Mouse (Mus musculus) midbrain, postnatal 0 days (tissue): ENCODE data around the gene Cct7. TPM values are rescaled to one million over a fixed set of nuclear protein-coding genes. Genes with fewer than 3 reads are reported as not detected.
A peak's percentile ranks its signal among the peaks of the same experiment; 100 is the strongest.
"Not testable (repeated sequence)": the region's sequence is repeated elsewhere in the genome, so short reads cannot be mapped to it uniquely, and the experiment has no call there.

Experiments used
- ATAC-seq: fragments of 200-750 bp; cut with Nextera tagmentation; 2 replicates; pipeline ENCODE4 v1.8.0; 2017; ENCODE audit warnings: moderate number of reproducible peaks, mild to moderate bottlenecking, moderate TSS enrichment, moderate library complexity; ENCODE audit not compliant: low FRiP score
- DNase-seq: peaks from one replicate; pipeline ENCODE4 v3.0.0-alpha.2; 2015; ENCODE audit warnings: low spot score
- H3K27ac ChIP-seq: fragments of 300-500 bp; sonication (generic); 2 replicates; pipeline ENCODE4 v1.5.1; 2014; ENCODE audit warnings: low read depth, mild to moderate bottlenecking, low read length, mixed read lengths
- H3K27me3 ChIP-seq: fragments of 300-500 bp; sonication (generic); 2 replicates; pipeline ENCODE4 v1.6.1; 2014; ENCODE audit warnings: low read length, control low read depth, mixed read lengths; ENCODE audit not compliant: insufficient read depth
- H3K36me3 ChIP-seq: fragments of 300-500 bp; sonication (generic); 2 replicates; pipeline ENCODE4 v1.6.1; 2014; ENCODE audit warnings: low read length, control low read depth, mixed read lengths; ENCODE audit not compliant: insufficient read depth
- H3K4me1 ChIP-seq: fragments of 300-500 bp; sonication (generic); 2 replicates; pipeline ENCODE4 v1.6.1; 2014; ENCODE audit warnings: mild to moderate bottlenecking, control low read depth, antibody characterized with exemption, low read length, mixed read lengths; ENCODE audit not compliant: insufficient read depth
- H3K4me2 ChIP-seq: fragments of 300-500 bp; sonication (generic); 2 replicates; pipeline ENCODE4 v1.6.1; 2014; ENCODE audit warnings: low read depth, mild to moderate bottlenecking, low read length, mixed read lengths; ENCODE audit not compliant: poor library complexity, severe bottlenecking
- H3K4me3 ChIP-seq: fragments of 300-500 bp; sonication (generic); 2 replicates; pipeline ENCODE4 v1.5.1; 2014; ENCODE audit warnings: low read depth, mild to moderate bottlenecking, low read length, moderate library complexity
- H3K9ac ChIP-seq: fragments of 300-500 bp; sonication (generic); replicated peaks from 2 replicates; pipeline ENCODE4 v1.6.1; 2014; ENCODE audit warnings: mild to moderate bottlenecking, low read length, moderate library complexity, mixed read lengths; ENCODE audit not compliant: poor library complexity, severe bottlenecking
- H3K9me3 ChIP-seq: fragments of 300-500 bp; sonication (generic); 2 replicates; pipeline ENCODE4 v1.6.1; 2016; ENCODE audit warnings: low read length, control low read depth
- CTCF ChIP-seq: IDR thresholded peaks from 2 replicates; pipeline ENCODE4 v1.5.1; 2016; ENCODE audit warnings: antibody characterized with exemption, mild to moderate bottlenecking
- WGBS: fragments of 180-500 bp; shearing (Covaris S2); extraction: QIAGEN DNeasy Blood & Tissue Kit; methylation state at CpG from one replicate; pipeline ENCODE4 v1.1.7; 2014; 5-methylcytosine and 5-hydroxymethylcytosine counted together
- polyA plus RNA-seq: library from polyadenylated mRNA; unstranded; fragments of >200 nt; fragmentation: Nextera tagmentation; extraction: Ambion mirVana; gene quantifications from 2 replicates; pipeline ENCODE4 v1.2.1, GENCODE M21; 2015
- total RNA-seq: library from RNA; depleted of rRNA; stranded (reverse); fragments of >200 nt; gene quantifications from 2 replicates; pipeline ENCODE4 v1.2.3, GENCODE M21; 2014

Gene Cct7
- total and polyA plus RNA-seq, 2 experiments from 2014 or later, result 176 to 502 TPM

GRCm38 (mm10) chr6:85436631-85437030 is 14.7 kb upstream of the Cct7 start:
- H3K4me1 ChIP-seq, result no peaks in the 10 kb centered on the region
- ATAC-seq, result no peak
- H3K4me2 ChIP-seq, result no peak overlapping the region
- H3K4me3 ChIP-seq, result no peak overlapping the region
- no peaks in the 10 kb centered on the region for H3K9me3 ChIP-seq
- H3K27ac ChIP-seq, result no peak overlapping the region
- DNase-seq, result no peak
- no peaks in the 10 kb centered on the region for H3K27me3 ChIP-seq
- no peak for TF ChIP-seq CTCF
- WGBS, result 88% methylated on average over 5 of the region's 6 CpGs
- peaks cover 26% of the 10 kb centered on the region for H3K36me3 ChIP-seq
- no peak overlapping the region for H3K9ac ChIP-seq

- no peak for TF ChIP-seq CTCF
- WGBS, result 88% methylated on average over 4 of the region's 4 CpGs
- Histone ChIP-seq H3K27me3 (no peaks in the 10 kb centered on the region), H3K27ac (no peak overlapping the region), H3K9me3 (no peaks in the 10 kb centered on the region), H3K36me3 (peaks cover 56% of the 10 kb centered on the region), H3K4me3 (no peak overlapping the region), H3K9ac (no peak overlapping the region), H3K4me1 (no peaks in the 10 kb centered on the region), H3K4me2 (no peak overlapping the region)
- no peak for DNase-seq
- ATAC-seq, result no peak
Measured at GRCm38 (mm10) chr6:85441142-85441541, 10.2 kb upstream of the Cct7 start.

GRCm38 (mm10) chr6:85443488-85444233 is 7.7 kb upstream of the Cct7 start:
- no peak for TF ChIP-seq CTCF
- H3K9ac ChIP-seq, result no peak overlapping the region
- no peaks in the 10 kb centered on the region for H3K27me3 ChIP-seq
- H3K36me3 ChIP-seq, result peaks cover 56% of the 10 kb centered on the region
- H3K4me2 ChIP-seq, result no peak overlapping the region
- H3K4me1 ChIP-seq, result no peaks in the 10 kb centered on the region
- ATAC-seq (no peak), DNase-seq (no peak)
- no peak overlapping the region for H3K4me3 ChIP-seq
- 92% methylated on average over 3 of the region's 3 CpGs for WGBS
- H3K27ac ChIP-seq, result no peak overlapping the region
- no peaks in the 10 kb centered on the region for H3K9me3 ChIP-seq

GRCm38 (mm10) chr6:85444266-85444965 is 6.9 kb upstream of the Cct7 start:
- Histone ChIP-seq H3K9ac (no peak overlapping the region), H3K4me2 (no peak overlapping the region), H3K4me3 (no peak overlapping the region), H3K27ac (no peak overlapping the region), H3K27me3 (no peaks in the 10 kb centered on the region), H3K4me1 (no peaks in the 10 kb centered on the region), H3K9me3 (no peaks in the 10 kb centered on the region), H3K36me3 (peaks cover 55% of the 10 kb centered on the region)
- DNase-seq (no peak), ATAC-seq (no peak)
- no peak for TF ChIP-seq CTCF
- WGBS, result 89% methylated on average over 8 of the region's 8 CpGs

- H3K9me3 ChIP-seq, result no peaks in the 10 kb centered on the region
- no peak overlapping the region for H3K4me3 ChIP-seq
- TF ChIP-seq CTCF, result no peak
- DNase-seq (no peak), ATAC-seq (no peak)
- no peak overlapping the region for H3K9ac ChIP-seq
- no peak overlapping the region for H3K27ac ChIP-seq
- H3K36me3 ChIP-seq, result peaks cover 46% of the 10 kb centered on the region
- WGBS, result 77% methylated on average over 5 of the region's 5 CpGs
- no peaks in the 10 kb centered on the region for H3K4me1 ChIP-seq
- H3K4me2 ChIP-seq, result no peak overlapping the region
- no peaks in the 10 kb centered on the region for H3K27me3 ChIP-seq
Measured at GRCm38 (mm10) chr6:85445286-85445685, 6.0 kb upstream of the Cct7 start.

GRCm38 (mm10) chr6:85447351-85447750 is 4.0 kb upstream of the Cct7 start:
- H3K27ac ChIP-seq, result no peak overlapping the region
- H3K27me3 ChIP-seq, result no peaks in the 10 kb centered on the region
- DNase-seq (no peak), ATAC-seq (no peak)
- no peak overlapping the region for H3K4me3 ChIP-seq
- no peak overlapping the region for H3K4me2 ChIP-seq
- no peak overlapping the region for H3K9ac ChIP-seq
- no peaks in the 10 kb centered on the region for H3K9me3 ChIP-seq
- TF ChIP-seq CTCF, result no peak
- H3K4me1 ChIP-seq, result no peaks in the 10 kb centered on the region
- peaks cover 31% of the 10 kb centered on the region for H3K36me3 ChIP-seq
- WGBS, result 84% methylated on average over 6 of the region's 6 CpGs

GRCm38 (mm10) chr6:85450140-85450539 is 1.2 kb upstream of the Cct7 start:
- not testable (repeated sequence) for H3K9ac ChIP-seq, H3K27ac ChIP-seq, H3K27me3 ChIP-seq, DNase-seq, H3K9me3 ChIP-seq, H3K4me1 ChIP-seq, H3K4me3 ChIP-seq, ATAC-seq
- 67% methylated on average over 1 of the region's 1 CpGs for WGBS
- Histone ChIP-seq H3K36me3 (peaks cover 15% of the 10 kb centered on the region), H3K4me2 (peak overlapping the region; percentile 85; the same call in 1 of the 2 replicates)
